Mouse (Mus musculus): Measurements from ENCODE around the gene Atg16l1.

The Atg16l1 gene

GRCm38 (mm10) chr1:87829621-87830211 is 74.0 kb downstream of the Atg16l1 start:
- no peak for DNase-seq (ENCODE audit: low spot score in 2 of 2)

- no peak for DNase-seq (ENCODE audit: low spot score in 2 of 2)
Observed at GRCm38 (mm10) chr1:87836453-87836852, 80.8 kb downstream of the Atg16l1 start.

- DNase-seq (ENCODE audit: low spot score in 2 of 2): no peak
Observed at GRCm38 (mm10) chr1:87837018-87837417, 81.3 kb downstream of the Atg16l1 start.

- DNase-seq (ENCODE audit: low spot score in 2 of 2): no peak
Observed at GRCm38 (mm10) chr1:87840411-87841208, 84.9 kb downstream of the Atg16l1 start.
